Mouse (Mus musculus) liver, postnatal 0 days (tissue): ENCODE data around the gene Cask. TPM values are rescaled to one million over a fixed set of nuclear protein-coding genes. Genes with fewer than 3 reads are reported as not detected.

Experiments used
- ATAC-seq: fragments of 200-750 bp; cut with Nextera tagmentation; 2 replicates; pipeline ENCODE4 v1.8.0; 2017; ENCODE audit warnings: mild to moderate bottlenecking, moderate library complexity
- DNase-seq: peaks from one replicate; pipeline ENCODE4 v3.0.0-alpha.2; 2016
- H3K27ac ChIP-seq: fragments of 300-500 bp; sonication (generic); 2 replicates; pipeline ENCODE4 v1.5.1; 2014; ENCODE audit warnings: antibody characterized with exemption, moderate library complexity, mild to moderate bottlenecking, low read depth
- H3K27me3 ChIP-seq: fragments of 300-500 bp; sonication (generic); 2 replicates; pipeline ENCODE4 v1.6.1; 2014; ENCODE audit warnings: low read length, control low read depth, mixed read lengths; ENCODE audit not compliant: insufficient read depth
- H3K36me3 ChIP-seq: fragments of 300-500 bp; sonication (generic); replicated peaks from 2 replicates; pipeline ENCODE4 v1.6.1; 2014; ENCODE audit warnings: mild to moderate bottlenecking, control low read depth, low read length, moderate library complexity, mixed read lengths; ENCODE audit not compliant: insufficient read depth
- H3K4me1 ChIP-seq: fragments of 300-500 bp; sonication (generic); 2 replicates; pipeline ENCODE4 v1.6.1; 2014; ENCODE audit warnings: antibody characterized with exemption, mild to moderate bottlenecking, control low read depth; ENCODE audit not compliant: insufficient read depth
- H3K4me2 ChIP-seq: fragments of 300-500 bp; sonication (generic); 2 replicates; pipeline ENCODE4 v1.6.1; 2014; ENCODE audit warnings: low read depth, mild to moderate bottlenecking, low read length, moderate library complexity, mixed read lengths
- H3K4me3 ChIP-seq: fragments of 300-500 bp; sonication (generic); 2 replicates; pipeline ENCODE4 v1.5.1; 2014; ENCODE audit warnings: low read depth, low read length
- H3K9ac ChIP-seq: fragments of 300-500 bp; sonication (generic); replicated peaks from 2 replicates; pipeline ENCODE4 v1.6.1; 2014; ENCODE audit warnings: mild to moderate bottlenecking, moderate library complexity
- H3K9me3 ChIP-seq: fragments of 300-500 bp; sonication (generic); 2 replicates; pipeline ENCODE4 v1.6.1; 2016; ENCODE audit warnings: mild to moderate bottlenecking, control low read depth, low read length, mixed read lengths
- CTCF ChIP-seq: sonication (generic); IDR thresholded peaks from 2 replicates; pipeline ENCODE4 v1.5.1; 2016; ENCODE audit warnings: antibody characterized with exemption, low read depth
- EP300 ChIP-seq: IDR thresholded peaks from 2 replicates; pipeline ENCODE4 v1.6.1; 2016; ENCODE audit warnings: antibody characterized with exemption, low read depth, mild to moderate bottlenecking
- WGBS: fragments of 180-500 bp; shearing (Covaris S2); extraction: QIAGEN DNeasy Blood & Tissue Kit; methylation state at CpG from one replicate; pipeline ENCODE4 v1.1.7; 2014; ENCODE audit not compliant: insufficient replicate concordance; 5-methylcytosine and 5-hydroxymethylcytosine counted together
- polyA plus RNA-seq: library from polyadenylated mRNA; unstranded; fragments of >200 nt; fragmentation: Nextera tagmentation; extraction: Ambion mirVana; gene quantifications from 2 replicates; pipeline ENCODE4 v1.2.1, GENCODE M21; 2015

The Cask gene
- polyA plus RNA-seq, 1 experiment from 2014 or later, result 1.9 TPM

GRCm38 (mm10) chrX:13729835-13730480 is 121.2 kb downstream of the Cask start:
- Histone ChIP-seq H3K4me2 (no peak overlapping the region), H3K27me3 (no peaks in the 10 kb centered on the region), H3K27ac (no peak overlapping the region), H3K9ac (no peak overlapping the region), H3K4me3 (no peak overlapping the region), H3K36me3 (no peaks in the 10 kb centered on the region), H3K4me1 (no peaks in the 10 kb centered on the region), H3K9me3 (no peaks in the 10 kb centered on the region)
- TF ChIP-seq CTCF (peak; percentile 36; the same call in 1 of the 2 replicates), EP300 (no peak)
- ATAC-seq (no peak), DNase-seq (no peak)
- 66% methylated on average over 1 of the region's 1 CpGs for WGBS

GRCm38 (mm10) chrX:13725573-13726403 is 125.4 kb downstream of the Cask start:
- Histone ChIP-seq H3K4me3 (no peak overlapping the region), H3K36me3 (no peaks in the 10 kb centered on the region), H3K4me1 (no peaks in the 10 kb centered on the region), H3K9ac (no peak overlapping the region), H3K4me2 (no peak overlapping the region), H3K27ac (no peak overlapping the region), H3K27me3 (no peaks in the 10 kb centered on the region), H3K9me3 (no peaks in the 10 kb centered on the region)
- 77% methylated on average over 8 of the region's 8 CpGs for WGBS
- TF ChIP-seq EP300, result no peak
- no peak for TF ChIP-seq CTCF
- DNase-seq (no peak), ATAC-seq (no peak)

- Histone ChIP-seq H3K4me2 (no peak overlapping the region), H3K4me1 (no peaks in the 10 kb centered on the region), H3K27ac (no peak overlapping the region), H3K27me3 (no peaks in the 10 kb centered on the region), H3K9ac (no peak overlapping the region), H3K4me3 (no peak overlapping the region), H3K9me3 (no peaks in the 10 kb centered on the region), H3K36me3 (no peaks in the 10 kb centered on the region)
- TF ChIP-seq EP300, result no peak
- no peak for TF ChIP-seq CTCF
- WGBS, result 37% methylated on average over 7 of the region's 7 CpGs
- no peak for ATAC-seq
- peak; percentile 12 for DNase-seq
Observed at GRCm38 (mm10) chrX:13720296-13720829, 130.8 kb downstream of the Cask start.

DNA sequence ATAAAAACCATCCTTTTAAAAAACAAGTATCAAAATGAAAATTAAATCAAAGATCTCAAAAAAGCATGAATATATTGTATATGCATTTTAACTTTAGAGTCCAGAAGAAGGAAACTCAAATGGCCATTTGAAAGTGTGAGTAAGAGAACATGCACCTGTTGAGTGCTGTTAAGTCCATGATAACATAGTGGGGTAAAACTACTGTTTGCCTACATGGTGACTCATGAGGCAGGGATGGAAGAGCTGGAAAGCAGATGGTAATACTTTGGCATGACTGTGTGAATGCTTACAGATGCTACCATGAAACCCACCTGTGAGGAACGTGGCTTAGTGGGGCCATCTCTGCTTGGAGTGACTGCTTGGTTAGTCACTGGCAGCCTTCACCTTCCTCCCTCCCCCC is 132.9 kb downstream of the Cask start:
- DNase-seq (no peak), ATAC-seq (no peak)
- no peak overlapping the region for H3K9ac ChIP-seq
- 45% methylated on average over 1 of the region's 1 CpGs for WGBS
- H3K36me3 ChIP-seq, result no peaks in the 10 kb centered on the region
- H3K27me3 ChIP-seq, result no peaks in the 10 kb centered on the region
- H3K9me3 ChIP-seq, result no peaks in the 10 kb centered on the region
- H3K4me2 ChIP-seq, result no peak overlapping the region
- TF ChIP-seq CTCF (no peak), EP300 (no peak)
- no peaks in the 10 kb centered on the region for H3K4me1 ChIP-seq
- no peak overlapping the region for H3K27ac ChIP-seq
- H3K4me3 ChIP-seq, result no peak overlapping the region

GRCm38 (mm10) chrX:13716796-13717569 is 134.2 kb downstream of the Cask start:
- no peaks in the 10 kb centered on the region for H3K9me3 ChIP-seq
- H3K4me3 ChIP-seq, result no peak overlapping the region
- no peaks in the 10 kb centered on the region for H3K4me1 ChIP-seq
- no peak overlapping the region for H3K4me2 ChIP-seq
- H3K9ac ChIP-seq, result no peak overlapping the region
- ATAC-seq (no peak), DNase-seq (no peak)
- WGBS, result 36% methylated on average over 4 of the region's 4 CpGs
- H3K27me3 ChIP-seq, result no peaks in the 10 kb centered on the region
- no peak overlapping the region for H3K27ac ChIP-seq
- H3K36me3 ChIP-seq, result no peaks in the 10 kb centered on the region
- no peak for TF ChIP-seq EP300
- TF ChIP-seq CTCF, result no peak

GRCm38 (mm10) chrX:13710174-13710573 is 141.0 kb downstream of the Cask start:
- peak; percentile 40 for DNase-seq
- no peaks in the 10 kb centered on the region for H3K27me3 ChIP-seq
- H3K4me2 ChIP-seq, result no peak overlapping the region
- H3K4me3 ChIP-seq, result no peak overlapping the region
- H3K27ac ChIP-seq, result no peak overlapping the region
- 37% methylated on average over 2 of the region's 2 CpGs for WGBS
- ATAC-seq, result no peak
- H3K4me1 ChIP-seq, result no peaks in the 10 kb centered on the region
- H3K9me3 ChIP-seq, result no peaks in the 10 kb centered on the region
- H3K36me3 ChIP-seq, result no peaks in the 10 kb centered on the region
- peak; percentile 91 for TF ChIP-seq CTCF
- TF ChIP-seq EP300, result no peak
- no peak overlapping the region for H3K9ac ChIP-seq
